Mouse (Mus musculus) CD4-positive, CD25-positive, alpha-beta regulatory T cell, adult 9 weeks (primary cell): ENCODE data around the gene Setd4. TPM values are rescaled to one million over a fixed set of nuclear protein-coding genes. Genes with fewer than 3 reads are reported as not detected.

Experiments
- polyA plus RNA-seq: library from polyadenylated mRNA; unstranded; fragments of 100-300 nt; shearing (Covaris generic); gene quantifications from one replicate; pipeline ENCODE4 v1.2.1, GENCODE M21; 2017

The Setd4 gene
- polyA plus RNA-seq, result 53.6 TPM

DNA sequence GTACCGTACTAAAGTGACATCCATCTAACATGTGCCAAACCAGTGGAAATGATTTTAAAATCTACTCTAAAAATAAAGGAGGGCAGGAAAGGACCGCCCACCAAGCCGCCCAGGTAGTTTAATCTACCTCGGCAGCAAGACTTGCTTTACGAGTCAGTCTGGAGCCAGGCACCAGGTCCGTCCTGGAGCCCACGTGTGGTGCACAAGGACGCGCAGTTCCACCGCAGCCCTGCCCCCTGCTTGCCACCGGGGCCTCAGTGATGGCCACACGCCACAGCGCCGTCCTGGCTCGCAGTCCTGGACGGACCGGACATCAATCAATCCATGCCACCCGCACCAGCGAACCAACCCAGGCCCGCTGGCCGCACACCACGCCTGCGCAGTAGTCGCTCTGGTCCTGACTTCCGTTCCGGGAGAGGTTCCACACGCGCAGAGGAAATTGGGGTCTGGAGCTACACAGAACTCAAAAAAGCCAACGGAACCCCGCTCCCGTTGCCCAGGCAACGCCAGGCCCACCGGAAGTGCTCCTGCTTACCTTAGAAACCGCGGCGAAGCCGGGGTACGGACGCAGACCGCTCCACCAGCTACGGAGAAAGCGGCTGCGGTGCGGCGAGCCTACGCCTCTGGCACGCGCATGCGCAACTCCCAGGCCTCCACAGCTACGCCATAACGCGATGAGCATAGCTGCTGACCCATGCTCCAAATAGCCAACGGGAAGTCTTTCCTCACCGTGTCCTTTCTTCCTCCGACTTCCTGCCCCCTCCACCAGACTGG, at the start of gene Setd4:
TSS of gene Setd4 (minus strand) at position 625 of the 774 bp plus-strand sequence.

DNA sequence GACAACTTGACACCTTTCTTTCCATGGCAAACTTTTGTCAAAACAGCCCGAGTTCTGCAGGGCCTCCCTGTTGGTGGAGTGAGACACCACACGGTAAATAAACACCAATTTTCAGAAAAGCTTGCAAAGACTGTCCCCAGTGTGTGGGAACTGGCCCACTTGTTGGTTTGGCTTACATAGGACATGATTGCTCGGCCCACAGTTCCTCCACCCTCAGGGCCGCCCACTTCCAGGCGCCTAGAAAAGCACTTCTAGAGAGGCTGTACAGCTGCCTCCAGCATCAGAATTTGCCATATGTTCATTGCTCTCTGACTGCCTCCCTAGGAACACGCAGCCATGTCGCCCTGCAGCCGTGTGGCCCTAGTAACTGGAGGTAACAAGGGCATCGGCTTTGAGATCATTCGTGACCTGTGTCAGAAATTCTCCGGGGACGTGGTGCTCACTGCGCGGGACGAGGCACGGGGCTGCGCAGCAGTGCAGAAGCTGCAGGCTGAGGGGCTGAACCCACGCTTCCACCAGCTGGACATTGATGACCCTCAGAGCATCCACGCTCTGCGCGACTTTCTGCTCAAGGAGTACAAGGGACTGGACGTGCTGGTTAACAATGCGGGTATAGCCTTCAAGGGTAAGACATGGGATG, 24.0 kb upstream of the Setd4 start, which contains the start of gene Gm5678:
TSS of gene Gm5678 (plus strand) at position 337 of the 640 bp plus-strand sequence.

DNA sequence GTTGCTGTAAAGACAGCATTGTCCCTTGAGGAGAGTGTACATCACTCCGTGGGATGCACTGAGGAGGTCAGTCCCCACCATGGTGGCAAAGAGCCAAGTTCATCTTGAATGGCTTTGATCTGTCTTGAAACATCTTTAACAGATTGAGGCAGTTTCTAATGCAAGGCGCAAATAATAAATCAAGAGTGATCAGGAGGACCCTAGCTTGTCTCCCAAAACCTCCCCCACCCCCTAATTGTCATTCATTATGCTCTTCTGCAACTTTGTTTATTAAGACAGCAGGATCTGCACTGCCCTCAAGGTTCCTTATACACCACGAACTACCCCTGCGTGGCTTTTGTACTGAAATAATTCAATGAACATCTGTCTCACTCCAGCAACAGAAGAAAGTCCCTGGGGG, 1.7 kb upstream of the Setd4 start, which contains the start of gene Cbr1:
TSS of gene Cbr1 (plus strand) at position 301 of the 400 bp plus-strand sequence.

Other genes starting within 250 kb of the Setd4 start
- 97.1 TPM for gene Cbr1, start 1.8 kb upstream of the Setd4 start, polyA plus RNA-seq
- gene Gm5678, start 24.0 kb upstream of the Setd4 start, polyA plus RNA-seq, result not detected
- not detected for gene Cbr3, start 79.2 kb upstream of the Setd4 start, polyA plus RNA-seq
- gene Dop1b, start 107.8 kb upstream of the Setd4 start, polyA plus RNA-seq, result 40.8 TPM
- 109 TPM for gene Morc3, start 228.1 kb upstream of the Setd4 start, polyA plus RNA-seq